Mouse (Mus musculus): ENCODE measurements at regions not wholly inside any gene's neighbourhood (a gene's known extent, or its start where the extent isn't known, plus 50 kb on each side); places are given as distances from the start of the nearest gene placed in this dataset.
A peak's percentile ranks its signal among the peaks of the same experiment; 100 is the strongest.
"Not testable (repeated sequence)": the region's sequence is repeated elsewhere in the genome, so short reads cannot be mapped to it uniquely, and the experiment has no call there.

- not testable (repeated sequence) for DNase-seq
Observed at GRCm38 (mm10) chr19:3158149-3158548, 124.6 kb upstream of the Mrpl21 start.

GRCm38 (mm10) chr19:3159346-3159745 lies 123.4 kb upstream of the Mrpl21 start:
- DNase-seq: no peak

- no peak for DNase-seq
Observed at GRCm38 (mm10) chr19:3167683-3168082, 115.0 kb upstream of the Mrpl21 start.

- no peak for DNase-seq
Observed at GRCm38 (mm10) chr19:3182625-3183024, 100.1 kb upstream of the Mrpl21 start.

- no peak for DNase-seq
Observed at GRCm38 (mm10) chr19:3192644-3193043, 90.1 kb upstream of the Mrpl21 start.

GRCm38 (mm10) chr19:3204504-3204903 lies 78.2 kb upstream of the Mrpl21 start:
- not testable (repeated sequence) for DNase-seq

GRCm38 (mm10) chr19:3205406-3205805 lies 77.3 kb upstream of the Mrpl21 start:
- DNase-seq: not testable (repeated sequence)

- peak; percentile 31 for DNase-seq
Observed at GRCm38 (mm10) chr19:3208283-3208682, 74.4 kb upstream of the Mrpl21 start.
